Mouse (Mus musculus) thymus, adult 18-20 months (tissue): ENCODE measurements around the gene Kcnk4.

Source experiments
- DNase-seq, 2 experiments: peaks; one replicate each; pipeline ENCODE4 v3.0.0; 2022; ENCODE audit warnings: mixed read lengths in 2 of 2

The Kcnk4 gene

GRCm38 (mm10) chr19:6936299-6936698, 2.0 kb upstream of the Kcnk4 start:
- DNase-seq, result no peak

GRCm38 (mm10) chr19:6933436-6934194, 700 bp downstream of the Kcnk4 start:
- DNase-seq, result no peak

- DNase-seq, result no peak
Measured at GRCm38 (mm10) chr19:6933102-6933435, 1.2 kb downstream of the Kcnk4 start.

- no peak for DNase-seq
Measured at GRCm38 (mm10) chr19:6932018-6932417, 2.3 kb downstream of the Kcnk4 start.

- no peak for DNase-seq
Measured at GRCm38 (mm10) chr19:6931002-6931401, 3.3 kb downstream of the Kcnk4 start.

GRCm38 (mm10) chr19:6928080-6928479, 6.2 kb downstream of the Kcnk4 start:
- DNase-seq, result no peak

- DNase-seq, result no peak
Measured at GRCm38 (mm10) chr19:6926559-6927255, 7.6 kb downstream of the Kcnk4 start.

- DNase-seq, result no peak
Measured at GRCm38 (mm10) chr19:6925611-6926329, 8.5 kb downstream of the Kcnk4 start.

- DNase-seq, result no peak
Measured at GRCm38 (mm10) chr19:6925307-6925573, 9.1 kb downstream of the Kcnk4 start, which contains the start of gene Catsperz. TSS of gene Catsperz (minus strand) at chr19:6925380.

GRCm38 (mm10) chr19:6924461-6925306, 9.6 kb downstream of the Kcnk4 start:
- peak; percentile 54 to 70 for DNase-seq

- DNase-seq, result no peak
Measured at GRCm38 (mm10) chr19:6922901-6923735, 11.2 kb downstream of the Kcnk4 start.

- DNase-seq, result peak; percentile 100
Measured at GRCm38 (mm10) chr19:6921647-6922567, 12.4 kb downstream of the Kcnk4 start, which contains the start of gene Esrra. TSS of gene Esrra (minus strand) at chr19:6921813.

GRCm38 (mm10) chr19:6920741-6921636, 13.3 kb downstream of the Kcnk4 start:
- DNase-seq, result peak; percentile 59 to 74

GRCm38 (mm10) chr19:6919876-6920740, 14.2 kb downstream of the Kcnk4 start:
- DNase-seq, result no peak

GRCm38 (mm10) chr19:6919431-6919830, 14.9 kb downstream of the Kcnk4 start:
- no peak for DNase-seq

- no peak for DNase-seq
Measured at GRCm38 (mm10) chr19:6918321-6918720, 16.0 kb downstream of the Kcnk4 start.

- no peak for DNase-seq
Measured at GRCm38 (mm10) chr19:6916496-6916895, 17.8 kb downstream of the Kcnk4 start.

- DNase-seq, result no peak
Measured at GRCm38 (mm10) chr19:6915276-6915675, 19.0 kb downstream of the Kcnk4 start.

GRCm38 (mm10) chr19:6914540-6914939, 19.8 kb downstream of the Kcnk4 start:
- DNase-seq, result no peak
